Mouse (Mus musculus) pancreas, adult 10 weeks (tissue): Measurements from ENCODE around the gene Lrrc37a. TPM values are rescaled to one million over a fixed set of nuclear protein-coding genes. Genes with fewer than 3 reads are reported as not detected.

ENCODE experiments used
- polyA plus RNA-seq: library from polyadenylated mRNA; stranded (reverse); fragments of 350-450 nt; fragmentation: Illumina TruSeq; extraction: RNeasy Lipid Tissue Mini Kit (QIAGEN cat#74804); gene quantifications from one replicate; pipeline ENCODE4 v1.2.3, GENCODE M21; 2015; ENCODE audit warnings: low read depth, low replicate concordance; ENCODE audit not compliant: insufficient read depth

Gene Lrrc37a
- not detected for polyA plus RNA-seq

DNA sequence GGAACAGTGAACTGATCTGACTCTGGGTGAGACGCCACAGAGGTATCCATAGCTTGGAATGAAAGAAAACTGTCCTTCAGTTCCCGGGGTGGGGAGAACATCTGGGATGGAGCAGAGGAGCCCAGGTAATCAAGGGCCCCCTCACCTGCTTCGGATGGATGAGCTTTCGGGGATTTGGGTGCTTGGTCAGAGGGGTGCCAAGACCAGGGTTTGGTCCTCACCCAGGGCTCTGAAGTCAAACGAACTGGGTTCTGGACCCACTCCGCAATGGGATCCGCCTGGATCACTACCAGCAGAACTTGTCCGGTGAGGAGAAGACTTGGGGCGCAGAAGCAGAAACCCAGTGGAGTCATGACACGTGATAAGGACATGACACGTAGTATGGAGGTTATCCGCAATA, at the start of gene Lrrc37a:
TSS of gene Lrrc37a (minus strand) at position 101 of the 400 bp plus-strand sequence.

DNA sequence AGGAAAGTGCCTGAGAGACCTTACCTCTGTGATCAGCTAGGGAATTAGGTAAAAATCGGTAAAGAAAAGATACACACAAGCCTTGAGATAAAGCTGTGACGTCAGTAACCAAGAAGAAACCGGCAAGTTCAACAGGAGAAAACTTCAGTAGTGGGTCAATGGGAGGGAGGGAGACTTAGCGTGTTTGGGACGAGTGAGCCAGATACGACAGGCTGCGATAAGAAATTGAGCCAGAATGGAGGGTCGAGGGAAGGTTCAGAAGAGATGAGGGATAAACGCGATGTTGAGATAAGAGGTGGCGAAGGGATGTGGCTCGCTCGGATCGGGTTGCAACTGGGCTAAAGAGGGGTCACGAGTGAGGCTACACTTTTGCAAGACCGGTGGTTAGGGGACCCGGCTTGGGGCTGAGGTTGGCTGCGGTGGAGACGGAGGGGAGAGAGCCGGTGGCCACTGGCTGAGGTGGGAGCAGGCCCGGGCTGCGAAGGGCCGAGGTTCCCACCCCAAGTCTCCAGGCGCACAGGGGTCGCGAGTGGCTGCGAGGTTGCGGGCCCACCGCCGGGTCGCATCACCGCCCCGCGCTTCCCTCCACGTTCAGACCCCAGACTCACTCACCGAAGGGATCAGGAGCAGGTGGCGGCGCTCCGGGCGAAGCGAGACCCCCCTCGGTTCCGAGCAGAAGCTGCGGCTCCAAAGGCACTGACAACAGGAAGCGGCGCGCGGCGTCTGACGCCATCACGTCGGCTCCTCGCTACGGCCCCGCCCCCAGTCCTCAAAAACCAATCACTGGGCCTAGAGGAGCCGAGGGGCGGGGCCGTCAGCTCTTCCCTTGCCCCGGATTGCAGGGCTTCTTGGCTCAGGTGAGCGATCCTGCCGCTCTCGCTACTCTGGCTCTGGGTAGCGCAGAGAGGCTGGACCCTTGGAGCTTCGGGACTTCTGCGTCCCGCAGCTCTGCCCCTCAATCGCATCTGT, 92.1 kb downstream of the Lrrc37a start, which contains the start of gene Plekhm1:
TSS of gene Plekhm1 (minus strand) at position 707 of the 969 bp plus-strand sequence.

Other genes with a start within 250 kb of the Lrrc37a start
- 1.4 TPM for gene Map3k14, start 237.1 kb downstream of the Lrrc37a start, polyA plus RNA-seq
- gene Arhgap27, start 140.9 kb downstream of the Lrrc37a start, polyA plus RNA-seq = 6.7 TPM
- gene Plekhm1, start 91.9 kb downstream of the Lrrc37a start, polyA plus RNA-seq = 2.8 TPM
- not detected for gene Gm884, start 116.5 kb upstream of the Lrrc37a start, polyA plus RNA-seq
- not detected for gene Lyzl6, start 134.3 kb upstream of the Lrrc37a start, polyA plus RNA-seq
- gene Rprml, start 145.0 kb upstream of the Lrrc37a start, polyA plus RNA-seq = not detected
- 16.4 TPM for gene Gosr2, start 193.3 kb upstream of the Lrrc37a start, polyA plus RNA-seq
- not detected for gene Wnt9b, start 245.2 kb upstream of the Lrrc37a start, polyA plus RNA-seq